Mouse (Mus musculus): Measurements from ENCODE around the gene Batf2. TPM values are rescaled to one million over a fixed set of nuclear protein-coding genes. Genes with fewer than 3 reads are reported as not detected.

Gene Batf2
- polyA plus RNA-seq, 2 experiments: 0.09 to 0.35 TPM

DNA sequence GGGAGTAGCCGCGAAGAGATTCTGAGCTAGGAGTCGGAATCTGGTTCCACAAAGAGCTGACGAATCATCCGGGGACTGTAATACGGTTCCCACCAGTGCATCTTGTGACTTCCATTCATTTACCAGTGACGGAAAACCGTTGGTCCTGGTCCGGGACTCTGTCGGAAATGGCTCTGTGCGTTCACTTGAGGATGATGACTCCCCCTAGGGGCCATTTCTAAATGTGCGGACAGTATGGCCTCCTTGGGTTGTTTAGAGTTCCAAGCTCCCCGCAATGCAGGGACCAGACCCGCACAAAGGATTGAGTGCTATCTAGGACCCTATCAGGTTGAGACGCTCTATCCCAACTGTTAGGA, 589 bp downstream of the Batf2 start, which contains the start of gene Arl2:
Arl2 (minus strand) TSS at position 155 of the 356 bp plus-strand sequence.
- peak; percentile 75 for ATAC-seq (ENCODE audit: insufficient read depth)
- peak within 1 kb of the TSS; percentile 99 for H3K4me2 ChIP-seq (ENCODE audit: low read depth)
- peak; percentile 84 to 89 (median 86) for DNase-seq (ENCODE audit: low read depth in 3 of 3, low spot score in 3 of 3)
- H3K27ac ChIP-seq: peak within 1 kb of the TSS; percentile 97
- peaks cover 0 to 12% of the 10 kb centered on the region in 2 experiments; a peak in 2 of 4 replicates for H3K4me1 ChIP-seq (replicated peaks; ENCODE audit: control insufficient read depth in 2 of 2, insufficient read depth in 2 of 2, low read length in 1 of 2)
- H3K27me3 ChIP-seq (ENCODE audit: control insufficient read depth, insufficient read depth, low read length): no peaks in the 10 kb centered on the region
- WGBS (ENCODE audit: insufficient replicate concordance): under 1% methylated on average over 15 of the region's 15 CpGs
- H3K9ac ChIP-seq (replicated peaks): peak within 1 kb of the TSS; percentile 82
- no peaks in the 10 kb centered on the region for H3K36me3 ChIP-seq (replicated peaks; ENCODE audit: control insufficient read depth, insufficient read depth, low read depth)
- TF ChIP-seq EP300 (IDR thresholded peaks at IDR 0.05; ENCODE audit: low read depth) (no peak), CTCF (IDR thresholded peaks at IDR 0.05; ENCODE audit: low read depth) (peak; percentile 68)
- H3K4me3 ChIP-seq (ENCODE audit: insufficient read depth in 1 of 2, low read depth in 2 of 2, low read length in 2 of 2): peak within 1 kb of the TSS; percentile 73 to 81
- no peaks in the 10 kb centered on the region for H3K9me3 ChIP-seq (ENCODE audit: control insufficient read depth, low read length)

DNA sequence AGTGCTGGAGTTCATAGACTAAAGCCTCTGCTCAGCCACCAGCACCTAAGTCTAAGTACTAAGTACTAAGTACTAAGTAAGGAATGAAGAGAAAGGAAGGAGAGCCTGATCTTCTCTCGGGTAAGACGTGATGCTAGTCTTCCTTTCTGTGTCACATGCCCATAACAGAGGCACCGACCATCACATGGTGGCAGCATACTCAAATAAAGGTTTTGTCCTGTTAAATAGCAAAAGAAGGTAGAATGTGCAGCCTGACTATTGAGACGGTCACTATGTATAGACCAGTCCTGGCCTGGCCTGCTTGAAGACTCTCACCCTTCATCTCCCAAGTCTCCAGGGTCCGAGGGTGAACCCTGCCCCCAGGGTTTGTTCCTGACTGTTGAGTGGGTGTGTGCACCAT, 4.1 kb downstream of the Batf2 start:
- H3K9ac ChIP-seq (replicated peaks): no peak overlapping the region
- no peak for TF ChIP-seq CTCF (IDR thresholded peaks at IDR 0.05; ENCODE audit: low read depth)
- no peak for TF ChIP-seq EP300 (IDR thresholded peaks at IDR 0.05; ENCODE audit: low read depth)
- WGBS (ENCODE audit: insufficient replicate concordance): 59% methylated on average over 5 of the region's 5 CpGs
- H3K9me3 ChIP-seq (ENCODE audit: control insufficient read depth, low read length): no peaks in the 10 kb centered on the region
- DNase-seq (ENCODE audit: low read depth in 3 of 3, low spot score in 3 of 3) (no peak), ATAC-seq (ENCODE audit: insufficient read depth) (no peak)
- peaks cover 0 to 11% of the 10 kb centered on the region in 2 experiments; a peak in 2 of 4 replicates for H3K4me1 ChIP-seq (replicated peaks; ENCODE audit: control insufficient read depth in 2 of 2, insufficient read depth in 2 of 2, low read length in 1 of 2)
- no peaks in the 10 kb centered on the region for H3K36me3 ChIP-seq (replicated peaks; ENCODE audit: control insufficient read depth, insufficient read depth, low read depth)
- no peak overlapping the region for H3K27ac ChIP-seq
- H3K4me3 ChIP-seq (ENCODE audit: insufficient read depth in 1 of 2, low read depth in 2 of 2, low read length in 2 of 2): no peak overlapping the region
- H3K27me3 ChIP-seq (ENCODE audit: control insufficient read depth, insufficient read depth, low read length): no peaks in the 10 kb centered on the region
- H3K4me2 ChIP-seq (ENCODE audit: low read depth): no peak overlapping the region

DNA sequence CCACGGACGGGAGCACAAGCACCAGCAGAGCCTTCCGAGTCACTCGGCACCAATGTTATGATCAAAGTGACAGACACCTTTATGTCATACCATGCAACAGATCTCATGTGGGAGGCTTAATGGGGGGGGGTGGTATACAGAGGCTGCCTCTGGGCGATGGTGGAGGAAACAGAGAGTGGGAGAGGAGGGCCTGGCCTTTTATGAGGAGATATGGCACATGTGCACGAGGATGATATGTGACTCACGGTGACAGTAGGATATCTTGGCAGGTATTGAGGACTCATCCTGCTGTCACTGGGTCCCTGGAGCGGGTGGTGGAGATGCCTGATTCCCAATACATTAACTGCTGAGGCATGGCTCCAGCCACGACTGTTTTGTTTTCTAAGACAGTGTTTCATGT, 14.4 kb downstream of the Batf2 start:
- no peaks in the 10 kb centered on the region for H3K36me3 ChIP-seq (replicated peaks; ENCODE audit: control insufficient read depth, insufficient read depth, low read depth)
- H3K9ac ChIP-seq (replicated peaks): no peak overlapping the region
- WGBS (ENCODE audit: insufficient replicate concordance): 44% methylated on average over 9 of the region's 9 CpGs
- no peak overlapping the region for H3K4me2 ChIP-seq (ENCODE audit: low read depth)
- H3K27ac ChIP-seq: no peak overlapping the region
- peaks cover 0 to 11% of the 10 kb centered on the region in 2 experiments; a peak in 2 of 4 replicates for H3K4me1 ChIP-seq (replicated peaks; ENCODE audit: control insufficient read depth in 2 of 2, insufficient read depth in 2 of 2, low read length in 1 of 2)
- no peaks in the 10 kb centered on the region for H3K9me3 ChIP-seq (ENCODE audit: control insufficient read depth, low read length)
- TF ChIP-seq CTCF (IDR thresholded peaks at IDR 0.05; ENCODE audit: low read depth) (no peak), EP300 (IDR thresholded peaks at IDR 0.05; ENCODE audit: low read depth) (no peak)
- no peak overlapping the region for H3K4me3 ChIP-seq (ENCODE audit: insufficient read depth in 1 of 2, low read depth in 2 of 2, low read length in 2 of 2)
- ATAC-seq (ENCODE audit: insufficient read depth): peak; percentile 31; the same call in 1 of the 2 replicates
- no peak for DNase-seq (ENCODE audit: low read depth in 3 of 3, low spot score in 3 of 3)
- H3K27me3 ChIP-seq (ENCODE audit: control insufficient read depth, insufficient read depth, low read length): no peaks in the 10 kb centered on the region

GRCm38 (mm10) chr19:6156372-6156771, 15.6 kb downstream of the Batf2 start:
- TF ChIP-seq EP300 (IDR thresholded peaks at IDR 0.05; ENCODE audit: low read depth) (no peak), CTCF (IDR thresholded peaks at IDR 0.05; ENCODE audit: low read depth) (peak; percentile 44)
- H3K4me3 ChIP-seq (ENCODE audit: insufficient read depth in 1 of 2, low read depth in 2 of 2, low read length in 2 of 2): no peak overlapping the region
- no peak overlapping the region for H3K27ac ChIP-seq
- no peak overlapping the region for H3K4me2 ChIP-seq (ENCODE audit: low read depth)
- DNase-seq (ENCODE audit: low read depth in 3 of 3, low spot score in 3 of 3) (no peak), ATAC-seq (ENCODE audit: insufficient read depth) (no peak)
- no peak overlapping the region for H3K9ac ChIP-seq (replicated peaks)
- H3K4me1 ChIP-seq (replicated peaks; ENCODE audit: control insufficient read depth in 2 of 2, insufficient read depth in 2 of 2, low read length in 1 of 2): peaks cover 0 to 11% of the 10 kb centered on the region in 2 experiments; a peak in 2 of 4 replicates
- no peaks in the 10 kb centered on the region for H3K27me3 ChIP-seq (ENCODE audit: control insufficient read depth, insufficient read depth, low read length)
- H3K9me3 ChIP-seq (ENCODE audit: control insufficient read depth, low read length): no peaks in the 10 kb centered on the region
- no peaks in the 10 kb centered on the region for H3K36me3 ChIP-seq (replicated peaks; ENCODE audit: control insufficient read depth, insufficient read depth, low read depth)
- WGBS (ENCODE audit: insufficient replicate concordance): 52% methylated on average over 8 of the region's 8 CpGs

- ATAC-seq (ENCODE audit: insufficient read depth): no peak
- Histone ChIP-seq H3K4me1 (replicated peaks; ENCODE audit: control insufficient read depth in 2 of 2, insufficient read depth in 2 of 2, low read length in 1 of 2) (peaks cover 0 to 11% of the 10 kb centered on the region in 2 experiments; a peak in 2 of 4 replicates), H3K9ac (replicated peaks) (no peak overlapping the region), H3K4me2 (ENCODE audit: low read depth) (no peak overlapping the region), H3K9me3 (ENCODE audit: control insufficient read depth, low read length) (no peaks in the 10 kb centered on the region), H3K4me3 (ENCODE audit: insufficient read depth in 1 of 2, low read depth in 2 of 2, low read length in 2 of 2) (no peak overlapping the region), H3K27me3 (ENCODE audit: control insufficient read depth, insufficient read depth, low read length) (no peaks in the 10 kb centered on the region), H3K36me3 (replicated peaks; ENCODE audit: control insufficient read depth, insufficient read depth, low read depth) (no peaks in the 10 kb centered on the region), H3K27ac (no peak overlapping the region)
- TF ChIP-seq CTCF (IDR thresholded peaks at IDR 0.05; ENCODE audit: low read depth) (no peak), EP300 (IDR thresholded peaks at IDR 0.05; ENCODE audit: low read depth) (no peak)
- WGBS (ENCODE audit: insufficient replicate concordance): 27% methylated on average over 6 of the region's 6 CpGs
- DNase-seq (ENCODE audit: low read depth in 3 of 3, low spot score in 3 of 3): no peak
Measured at GRCm38 (mm10) chr19:6157220-6157619, 16.4 kb downstream of the Batf2 start.

All from liver, embryonic 14.5 days (tissue).